Mouse (Mus musculus): ENCODE measurements at regions not wholly inside any gene's neighbourhood (a gene's known extent, or its start where the extent isn't known, plus 50 kb on each side); places are given as distances from the start of the nearest gene placed in this dataset.

GRCm38 (mm10) chr8:31746855-31747254, 1681.7 kb upstream of the 5930422O12Rik start:
- H3K9me3 ChIP-seq: no peaks in the 10 kb centered on the region
- no peaks in the 10 kb centered on the region for H3K4me1 ChIP-seq
- no peak overlapping the region for H3K4me3 ChIP-seq
- no peak overlapping the region for H3K4me2 ChIP-seq
- no peak overlapping the region for H3K9ac ChIP-seq
- no peaks in the 10 kb centered on the region for H3K36me3 ChIP-seq
- ATAC-seq (ENCODE audit: extremely low read depth, insufficient number of reproducible peaks, low FRiP score, low TSS enrichment): no peak
- H3K27ac ChIP-seq (replicated peaks): no peak overlapping the region
- no peaks in the 10 kb centered on the region for H3K27me3 ChIP-seq (replicated peaks)

DNA sequence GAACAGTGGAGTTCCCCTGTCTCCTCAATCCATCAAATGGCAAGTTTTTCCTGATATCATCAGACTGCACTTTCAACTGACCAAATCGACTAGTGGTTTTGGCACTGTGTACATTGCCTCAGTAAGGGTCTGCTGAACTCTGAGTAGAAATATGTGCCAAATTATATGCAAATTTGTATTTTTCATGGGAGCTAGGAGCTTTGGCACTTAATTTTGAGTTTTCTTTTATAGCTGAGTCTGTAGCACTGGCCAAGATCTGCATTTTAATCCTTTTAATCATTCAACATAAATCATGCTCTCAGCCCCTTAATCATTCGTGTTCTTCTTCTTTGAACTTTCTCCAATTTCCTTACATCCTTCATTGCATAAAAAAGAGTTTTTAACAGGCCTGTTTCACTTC, 1678.5 kb upstream of the 5930422O12Rik start:
- Histone ChIP-seq H3K4me3 (no peak overlapping the region), H3K9ac (no peak overlapping the region)
- no peak for ATAC-seq (ENCODE audit: extremely low read depth, insufficient number of reproducible peaks, low FRiP score, low TSS enrichment)

GRCm38 (mm10) chr8:31750482-31751126, 1677.9 kb upstream of the 5930422O12Rik start:
- no peaks in the 10 kb centered on the region for H3K36me3 ChIP-seq
- H3K9ac ChIP-seq: no peak overlapping the region

More for the DNA sequence above, 1678.5 kb upstream of the 5930422O12Rik start:
- H3K36me3 ChIP-seq: no peaks in the 10 kb centered on the region
- no peaks in the 10 kb centered on the region for H3K4me1 ChIP-seq
- H3K27me3 ChIP-seq (replicated peaks): no peaks in the 10 kb centered on the region
- H3K27ac ChIP-seq (replicated peaks): no peak overlapping the region
- 71% methylated on average over 2 of the region's 2 CpGs for WGBS
- no peak overlapping the region for H3K4me2 ChIP-seq
- H3K9me3 ChIP-seq: no peaks in the 10 kb centered on the region

GRCm38 (mm10) chr8:31755737-31756136, 1672.8 kb upstream of the 5930422O12Rik start:
- no peak overlapping the region for H3K4me3 ChIP-seq
- WGBS: 51% methylated on average over 3 of the region's 3 CpGs
- no peak overlapping the region for H3K4me2 ChIP-seq
- H3K36me3 ChIP-seq: no peaks in the 10 kb centered on the region
- no peak for ATAC-seq (ENCODE audit: extremely low read depth, insufficient number of reproducible peaks, low FRiP score, low TSS enrichment)
- H3K27ac ChIP-seq (replicated peaks): no peak overlapping the region
- H3K9ac ChIP-seq: no peak overlapping the region
- H3K27me3 ChIP-seq (replicated peaks): no peaks in the 10 kb centered on the region
- 0 out of 2 replicates have a peak, but pooled peaks cover 4% of the 10 kb centered on the region for H3K4me1 ChIP-seq
- no peaks in the 10 kb centered on the region for H3K9me3 ChIP-seq

More at GRCm38 (mm10) chr8:31750482-31751126, 1677.9 kb upstream of the 5930422O12Rik start:
- H3K4me2 ChIP-seq: no peak overlapping the region
- H3K27ac ChIP-seq (replicated peaks): no peak overlapping the region
- H3K4me1 ChIP-seq: 0 out of 2 replicates have a peak, but pooled peaks cover 3% of the 10 kb centered on the region
- 72% methylated on average over 3 of the region's 3 CpGs for WGBS
- no peaks in the 10 kb centered on the region for H3K27me3 ChIP-seq (replicated peaks)
- ATAC-seq (ENCODE audit: extremely low read depth, insufficient number of reproducible peaks, low FRiP score, low TSS enrichment): no peak
- no peak overlapping the region for H3K4me3 ChIP-seq
- H3K9me3 ChIP-seq: no peaks in the 10 kb centered on the region

- Histone ChIP-seq H3K27ac (replicated peaks) (no peak overlapping the region), H3K27me3 (replicated peaks) (no peaks in the 10 kb centered on the region)
- 73% methylated on average over 6 of the region's 6 CpGs for WGBS
Observed at GRCm38 (mm10) chr8:31762091-31762490, 1666.4 kb upstream of the 5930422O12Rik start.

More at GRCm38 (mm10) chr8:31762091-31762490, 1666.4 kb upstream of the 5930422O12Rik start:
- H3K4me2 ChIP-seq: no peak overlapping the region
- no peaks in the 10 kb centered on the region for H3K4me1 ChIP-seq
- no peak for ATAC-seq (ENCODE audit: extremely low read depth, insufficient number of reproducible peaks, low FRiP score, low TSS enrichment)
- H3K36me3 ChIP-seq: no peaks in the 10 kb centered on the region
- no peak overlapping the region for H3K4me3 ChIP-seq
- H3K9me3 ChIP-seq: no peaks in the 10 kb centered on the region
- H3K9ac ChIP-seq: no peak overlapping the region
